Mouse (Mus musculus): ENCODE measurements around the gene Txn1. TPM values are rescaled to one million over a fixed set of nuclear protein-coding genes. Genes with fewer than 3 reads are reported as not detected.

Txn1 gene
- polyA plus RNA-seq, 1 experiment from 2014 or later: 393 TPM

DNA sequence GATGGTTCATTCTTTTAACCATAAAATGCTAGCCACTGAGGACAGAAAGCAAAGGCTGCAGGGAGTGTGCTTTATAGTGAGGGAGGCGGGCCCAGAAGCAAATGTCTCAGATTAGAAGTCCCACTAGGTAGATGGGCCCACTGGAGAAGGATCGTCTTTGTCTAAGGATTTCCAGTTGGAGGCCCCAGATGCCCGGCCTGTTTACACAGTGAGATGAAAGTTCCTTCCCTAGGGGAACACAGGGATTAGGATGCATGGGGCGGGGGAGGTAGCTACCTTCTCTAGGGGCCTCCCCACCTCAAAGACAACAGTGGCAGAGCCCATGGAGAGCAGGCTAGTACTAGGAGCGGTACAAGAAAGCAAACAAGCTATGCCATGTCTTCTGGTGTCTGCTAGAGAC lies 61.1 kb downstream of the Txn1 start:
- Histone ChIP-seq H3K27ac (replicated peaks) (0 out of 2 replicates have a peak overlapping the region, but pooled peaks have one; percentile 22), H3K4me2 (replicated peaks) (no peak overlapping the region), H3K9ac (no peak overlapping the region), H3K36me3 (0 out of 2 replicates have a peak, but pooled peaks cover 3% of the 10 kb centered on the region), H3K27me3 (no peaks in the 10 kb centered on the region), H3K4me1 (0 out of 2 replicates have a peak, but pooled peaks cover 22% of the 10 kb centered on the region), H3K9me3 (replicated peaks) (no peaks in the 10 kb centered on the region), H3K4me3 (replicated peaks) (no peak overlapping the region)
- peak; percentile 30; the same call in 1 of the 2 replicates for ATAC-seq (ENCODE audit: insufficient number of reproducible peaks, low FRiP score, low TSS enrichment, low read depth)
- 45% methylated on average over 5 of the region's 5 CpGs for WGBS

Other genes with a start within 250 kb of the Txn1 start
- 23.1 and 24.6 TPM in 2 replicates for gene Akap2, start 238.8 kb downstream of the Txn1 start, polyA plus RNA-seq (2015; fragmentation: Nextera tagmentation; extraction: Ambion mirVana)
- 0.31 and 0.41 TPM in 2 replicates for gene D630039A03Rik, start 40.1 kb downstream of the Txn1 start, polyA plus RNA-seq (2015; fragmentation: Nextera tagmentation; extraction: Ambion mirVana)
- gene Txndc8, start 52.7 kb upstream of the Txn1 start, polyA plus RNA-seq (2015; fragmentation: Nextera tagmentation; extraction: Ambion mirVana): not detected in 2 replicates